ENCODE assay signal across 23 mouse cellular contexts in genomic region chr2:44845424-44845823, GRCm38 (mm10).
"Had no signal": no experiment of that assay in that cellular context is flagged by ENCODE, and none has a peak within 500 bp of the region (broad histone marks: within the 10 kb centered on the region; RNA-seq: fewer than 3 reads in every experiment).

No protein-coding gene starts in this region.

- H3K27ac ChIP-seq: heart, adult 2 months; heart, embryonic 13.5 days; heart, embryonic 15.5 days; hindbrain, embryonic 13.5 days; hindbrain, embryonic 15.5 days; hindbrain, postnatal 0 days; layer of hippocampus, adult 2 months; left cerebral cortex, adult 2 months; limb, embryonic 10.5 days; limb, embryonic 12.5 days had no signal

- H3K9me3 ChIP-seq: heart, embryonic 13.5 days; heart, embryonic 15.5 days; hindbrain, embryonic 13.5 days; hindbrain, embryonic 15.5 days; limb, embryonic 10.5 days; limb, embryonic 12.5 days had no signal

- H3K4me2 ChIP-seq: heart, embryonic 11.5 days; heart, embryonic 13.5 days; heart, embryonic 15.5 days; hindbrain, embryonic 13.5 days; hindbrain, embryonic 15.5 days; limb, embryonic 12.5 days; liver, embryonic 11.5 days had no signal

- H3K4me3 ChIP-seq: heart, adult 2 months; heart, embryonic 13.5 days; heart, embryonic 15.5 days; hindbrain, embryonic 13.5 days; hindbrain, embryonic 15.5 days; layer of hippocampus, adult 2 months; left cerebral cortex, adult 2 months; limb, embryonic 10.5 days; limb, embryonic 12.5 days had no signal

- ATAC-seq: hindbrain, postnatal 0 days had no signal

- H3K36me3 ChIP-seq: heart, embryonic 13.5 days; heart, embryonic 15.5 days; hindbrain, embryonic 13.5 days; hindbrain, embryonic 15.5 days; limb, embryonic 10.5 days; limb, embryonic 12.5 days had no signal

- H3K9ac ChIP-seq: heart, embryonic 13.5 days; heart, embryonic 15.5 days; hindbrain, embryonic 13.5 days; hindbrain, embryonic 15.5 days; limb, embryonic 12.5 days had no signal

- H3K4me1 ChIP-seq: heart, embryonic 13.5 days; heart, embryonic 15.5 days; hindbrain, embryonic 13.5 days; hindbrain, embryonic 15.5 days; limb, embryonic 10.5 days; limb, embryonic 12.5 days had no signal

- H3K27me3 ChIP-seq: heart, embryonic 13.5 days; heart, embryonic 15.5 days; hindbrain, embryonic 13.5 days; hindbrain, embryonic 15.5 days; limb, embryonic 12.5 days had no signal

- DNase-seq: gastrocnemius, postnatal 14 days; gastrocnemius, postnatal 36 days; heart, adult 11 months; heart, adult 2 months; heart, postnatal 14 days; heart, postnatal 36 days; kidney, adult 18-20 months; kidney, adult 8-10 months; kidney, postnatal 10 days; kidney, postnatal 25 days; kidney, postnatal 4 days; liver had no signal
